Mouse (Mus musculus) skeletal muscle tissue, adult 2 months (tissue): ENCODE results near the gene Nr4a3.

ENCODE experiments used
- DNase-seq: peaks from one replicate; pipeline ENCODE4 v3.0.0-alpha.2; 2012; ENCODE audit warnings: low read depth, low spot score

Nr4a3 gene

DNA sequence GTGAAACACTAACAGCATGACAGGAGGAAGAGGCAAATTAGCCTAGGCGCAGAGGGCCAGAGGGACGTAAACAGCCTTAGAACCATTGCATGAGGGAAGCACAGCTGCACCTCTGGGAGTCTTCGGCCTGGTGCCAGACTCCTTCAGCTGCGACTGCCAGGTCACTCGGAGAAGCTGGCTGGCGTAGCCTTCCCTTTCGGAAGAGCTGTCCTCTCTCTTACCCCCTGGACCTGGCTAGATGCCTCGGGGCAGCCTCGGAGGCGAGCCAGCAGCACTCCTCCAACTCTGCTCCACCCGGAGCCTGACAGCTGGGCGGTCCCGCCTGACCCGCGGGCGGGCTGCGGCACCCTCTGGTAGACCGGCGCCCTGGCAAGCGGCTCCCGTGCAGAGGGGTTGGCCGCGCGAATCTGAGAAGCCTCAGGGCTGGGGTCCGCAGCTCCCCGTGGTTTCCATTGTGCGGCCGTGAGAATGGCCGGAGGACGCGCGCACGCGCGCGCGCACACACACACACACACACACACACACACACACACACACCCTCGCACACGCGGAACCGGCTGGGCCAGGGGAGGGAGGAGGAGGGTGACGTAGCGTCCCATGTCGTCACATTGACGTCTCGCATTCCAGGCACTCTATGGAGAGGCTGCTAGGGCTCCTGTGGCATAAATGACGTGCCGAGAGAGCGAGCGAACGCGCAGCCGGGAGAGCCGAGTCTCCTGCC lies at the start of gene Nr4a3:
TSS of gene Nr4a3 (plus strand) at position 663 of the 721 bp plus-strand sequence.
- peak; percentile 97 for DNase-seq

DNA sequence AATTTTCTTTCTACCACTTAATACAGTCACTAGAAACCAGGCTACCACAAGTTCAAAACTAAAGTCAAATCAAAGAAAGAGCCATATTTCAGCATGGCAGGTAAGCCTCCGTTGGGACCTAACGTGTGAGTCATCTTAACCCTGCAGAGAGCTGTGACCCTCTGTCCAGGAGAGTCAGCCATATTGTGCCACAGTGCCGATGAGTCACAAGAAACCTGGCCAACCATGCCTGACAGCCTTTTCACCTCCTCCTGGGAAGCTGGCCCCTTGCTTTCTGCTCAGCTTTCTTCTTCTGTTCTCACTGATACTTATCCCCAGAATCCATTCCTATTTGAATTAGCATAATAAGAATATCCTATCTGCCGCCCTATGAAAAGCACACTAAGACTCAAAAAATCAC lies 42.0 kb upstream of the Nr4a3 start:
- no peak for DNase-seq

- no peak for DNase-seq
These were observed 41.5 kb upstream of the Nr4a3 start for GRCm38 (mm10) chr4:48003456-48003855.

- no peak for DNase-seq
These were observed 38.6 kb upstream of the Nr4a3 start for GRCm38 (mm10) chr4:48006355-48006754.

GRCm38 (mm10) chr4:48012209-48012608 lies 32.7 kb upstream of the Nr4a3 start:
- DNase-seq, result no peak

GRCm38 (mm10) chr4:48022966-48023365 lies 22.0 kb upstream of the Nr4a3 start:
- no peak for DNase-seq

- DNase-seq, result no peak
These were observed 15.3 kb upstream of the Nr4a3 start for GRCm38 (mm10) chr4:48029652-48030051.

GRCm38 (mm10) chr4:48034287-48034686 lies 10.7 kb upstream of the Nr4a3 start:
- no peak for DNase-seq

DNA sequence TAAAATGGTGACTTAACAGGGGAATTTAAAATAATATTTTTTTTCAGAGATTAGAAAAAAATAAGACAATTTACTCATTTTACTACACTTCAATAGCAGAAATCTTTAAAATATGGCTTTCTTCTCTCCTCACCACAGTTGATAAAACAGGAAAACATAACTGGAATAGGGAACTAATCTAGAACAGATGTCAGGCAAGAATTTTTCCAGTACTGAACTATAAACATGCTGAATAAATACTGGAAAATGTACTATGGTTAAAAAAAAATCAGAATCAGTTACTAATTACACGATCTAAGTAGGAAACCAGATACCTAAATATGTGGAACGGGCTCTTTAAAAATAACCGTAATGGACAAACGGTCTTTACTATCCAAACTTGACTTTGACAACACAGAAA lies 7.3 kb upstream of the Nr4a3 start:
- DNase-seq, result no peak

DNA sequence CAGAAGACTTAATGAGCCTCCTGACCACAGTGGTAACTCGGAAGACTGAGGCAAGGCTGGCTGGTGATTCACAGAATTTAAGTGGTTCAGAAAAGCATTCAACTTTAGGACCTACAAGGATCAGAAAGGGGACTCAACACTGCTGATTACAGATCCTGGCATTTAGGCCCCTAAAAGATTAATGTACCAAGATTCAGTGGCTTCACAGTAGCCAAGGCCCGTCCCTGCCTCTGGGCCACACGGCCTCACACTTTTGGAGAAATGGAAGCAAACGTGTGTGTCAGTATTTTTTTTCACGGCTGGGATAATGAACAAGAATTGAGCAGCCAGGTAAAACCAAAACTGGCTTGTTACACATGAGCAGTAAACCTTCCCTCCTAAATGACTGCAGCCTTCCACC lies 6.1 kb upstream of the Nr4a3 start:
- no peak for DNase-seq

DNA sequence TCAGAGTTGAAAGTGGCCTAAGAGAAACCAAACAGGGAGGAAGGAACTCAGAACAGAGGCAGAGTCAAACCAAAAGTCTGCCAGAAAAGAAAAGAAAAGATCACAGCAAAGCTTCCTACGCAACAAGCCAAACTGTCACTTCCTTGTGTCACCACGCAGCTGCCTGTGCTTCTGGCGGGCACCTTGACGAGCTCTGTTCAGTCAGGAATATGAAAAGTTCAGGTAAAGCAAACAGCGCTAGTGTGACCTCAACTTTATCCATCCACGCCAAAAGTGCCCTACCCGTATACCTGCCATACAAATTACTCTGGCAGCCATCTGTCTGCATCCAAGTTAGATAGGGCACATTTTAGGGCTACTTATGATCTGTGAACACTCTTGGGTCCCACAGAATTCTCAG lies 5.2 kb upstream of the Nr4a3 start:
- DNase-seq, result no peak

DNA sequence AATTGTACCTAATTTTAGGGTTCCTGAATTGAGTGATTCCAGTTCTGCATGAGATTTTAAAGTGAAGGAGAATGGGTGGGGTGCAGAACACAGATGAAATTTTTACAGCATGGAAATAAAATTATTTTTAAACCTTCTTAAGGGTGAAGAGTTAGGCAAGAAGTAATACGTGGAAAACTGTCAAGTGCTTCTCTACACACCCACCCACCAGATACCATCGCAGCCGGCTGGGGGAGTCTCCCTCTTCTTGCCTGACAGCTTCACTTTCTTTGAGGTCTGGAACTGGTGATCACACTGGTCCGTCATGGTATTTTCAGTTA lies 2.5 kb upstream of the Nr4a3 start:
- DNase-seq, result no peak

GRCm38 (mm10) chr4:48042786-48043701 lies 1.9 kb upstream of the Nr4a3 start:
- DNase-seq, result peak; percentile 98

DNA sequence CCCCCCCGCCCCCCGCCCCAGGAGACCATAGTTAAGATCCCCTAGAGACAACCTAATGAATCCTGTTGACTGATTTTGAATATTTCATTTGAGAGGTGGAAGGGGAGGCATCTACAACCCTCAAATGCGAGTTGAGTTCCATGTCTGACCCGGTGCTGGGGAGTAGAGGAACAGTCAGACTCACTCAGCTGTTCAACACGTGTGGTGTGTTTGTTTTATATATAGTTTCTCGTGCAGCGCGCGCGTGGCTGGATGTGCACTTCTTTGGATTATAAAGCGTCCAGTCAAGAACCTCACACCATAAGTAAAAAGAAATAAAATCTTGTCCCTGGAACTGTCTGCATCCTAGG lies 837 bp upstream of the Nr4a3 start:
- DNase-seq, result no peak

DNA sequence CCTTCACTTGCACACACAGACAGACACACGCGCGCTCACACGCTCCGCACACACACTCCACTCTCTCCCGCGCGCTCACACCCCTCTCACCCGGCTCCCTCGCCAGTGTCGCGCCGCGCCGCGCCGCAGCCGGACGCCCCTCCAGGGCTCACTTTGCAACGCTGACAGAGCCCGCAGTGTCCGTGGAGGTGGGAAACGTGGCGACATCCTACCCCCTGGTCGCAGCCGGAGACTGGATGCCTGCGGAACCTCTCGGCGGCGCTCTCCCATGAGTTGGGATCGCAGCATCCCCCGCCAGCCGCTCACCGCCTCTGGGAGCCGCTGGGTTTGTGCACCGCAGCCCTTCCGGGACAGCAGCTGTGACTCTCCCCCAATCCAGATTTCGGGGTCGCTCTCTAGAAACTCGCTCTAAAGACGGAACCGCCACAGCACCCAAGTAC lies 348 bp downstream of the Nr4a3 start:
- no peak for DNase-seq

GRCm38 (mm10) chr4:48045721-48046460 lies 938 bp downstream of the Nr4a3 start:
- DNase-seq, result no peak

DNA sequence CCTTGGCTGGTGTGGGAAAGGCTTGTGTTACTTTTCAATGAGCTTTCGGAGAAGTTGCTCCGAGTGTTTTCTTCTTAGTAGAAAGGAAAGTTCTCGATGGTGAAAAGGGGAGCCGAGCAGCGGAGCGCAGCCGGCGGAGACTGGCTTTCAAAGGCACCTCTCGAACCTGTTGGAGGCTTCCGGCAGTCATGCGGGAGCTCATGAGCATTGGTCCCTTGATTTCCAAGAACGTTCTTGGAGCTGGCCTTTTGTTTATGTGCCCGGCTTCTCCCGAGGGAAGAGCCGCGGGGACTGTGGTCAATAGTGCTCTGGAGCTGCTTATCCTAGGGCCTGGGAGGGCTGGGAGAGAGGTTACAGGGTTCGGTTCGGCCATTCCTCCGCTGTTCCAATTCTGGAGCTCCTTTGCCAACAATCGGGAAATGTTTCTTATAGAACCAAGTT lies 1.5 kb downstream of the Nr4a3 start:
- no peak for DNase-seq

GRCm38 (mm10) chr4:48047136-48047765 lies 2.3 kb downstream of the Nr4a3 start:
- no peak for DNase-seq

GRCm38 (mm10) chr4:48047766-48048371 lies 2.9 kb downstream of the Nr4a3 start:
- no peak for DNase-seq

DNA sequence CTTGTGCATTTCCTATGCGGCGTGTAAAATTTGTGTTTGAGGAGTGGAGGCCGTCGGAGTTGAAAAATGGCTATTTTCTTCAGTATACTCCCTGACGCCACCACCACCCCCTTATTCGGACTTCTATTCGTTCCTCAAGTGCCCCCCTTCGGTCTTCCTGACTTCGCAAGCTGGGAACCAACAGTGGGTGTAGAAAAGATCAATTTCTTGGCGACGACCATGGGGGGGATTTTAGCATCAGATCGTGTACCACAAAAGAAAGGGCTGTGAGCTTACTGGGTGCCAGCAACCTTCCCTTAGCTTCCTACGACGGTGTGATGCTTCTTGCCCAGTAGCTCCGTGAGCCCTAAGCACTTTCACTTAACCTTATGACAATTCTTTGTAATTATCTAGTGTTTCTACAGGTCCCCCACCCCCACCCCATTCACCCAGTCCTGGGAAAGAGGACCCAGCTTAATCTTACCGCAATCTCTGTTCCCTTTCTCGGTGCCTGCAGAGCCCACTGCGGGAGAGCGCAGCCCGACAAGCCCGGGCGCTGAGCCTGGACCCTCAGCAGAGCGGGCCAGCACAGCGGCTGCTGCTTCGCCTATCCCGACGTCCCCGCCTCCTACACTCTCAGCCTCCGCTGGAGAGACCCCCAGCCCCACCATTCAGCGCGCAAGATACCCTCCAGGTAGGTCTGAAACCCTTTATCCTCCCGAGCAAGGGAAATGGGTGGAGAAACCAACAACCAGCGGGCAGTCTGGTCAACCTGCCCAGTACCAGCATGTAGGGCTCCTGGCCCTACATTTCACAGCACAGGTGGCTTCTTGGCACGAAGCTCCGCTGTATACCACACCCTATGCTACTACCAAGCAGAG lies 3.7 kb downstream of the Nr4a3 start:
- DNase-seq, result no peak
